Mouse (Mus musculus): ENCODE results near the gene Rnf216.

DNA sequence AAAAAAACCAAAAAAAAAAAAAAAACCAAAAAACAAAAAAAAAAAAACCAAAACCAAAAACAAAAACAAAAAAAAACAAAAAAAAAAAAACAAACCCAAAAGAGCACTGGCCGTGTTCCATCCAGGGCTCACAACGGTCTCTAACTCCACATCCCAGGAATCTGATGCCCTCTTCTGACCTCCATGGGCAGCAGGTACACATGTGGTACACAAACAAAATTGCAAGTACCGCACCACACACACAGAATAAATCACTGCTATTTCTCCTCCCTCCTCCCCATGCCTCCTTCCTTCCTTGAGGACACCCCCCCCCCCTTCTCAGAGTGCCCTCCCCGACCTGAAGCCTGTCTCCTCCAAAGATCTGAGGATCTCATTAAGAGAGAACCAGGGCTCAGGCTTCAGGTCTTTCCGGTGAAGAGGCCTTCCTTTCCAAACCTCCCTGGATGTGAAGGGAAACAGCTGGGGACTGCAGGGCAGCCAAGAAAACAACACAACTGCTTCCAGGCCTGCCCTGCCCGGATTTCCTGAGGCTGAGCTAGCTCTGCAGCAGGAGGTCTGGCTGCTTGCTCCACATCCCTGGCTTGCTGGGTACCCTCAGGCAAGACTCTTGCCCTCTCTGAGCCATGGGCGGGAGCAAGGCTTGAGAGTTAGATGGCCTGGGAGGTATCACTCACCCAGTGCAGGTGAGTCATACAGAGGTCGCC, 167.7 kb downstream of the Rnf216 start:
- TF ChIP-seq GATA1 (IDR thresholded peaks at IDR 0.05; ENCODE audit: borderline replicate concordance, low read length), result no peak
- no peak for TF ChIP-seq FLI1 (IDR thresholded peaks at IDR 0.05; ENCODE audit: low read length)

Measured in megakaryocyte, embryonic 14.5 days (primary cell).